Mouse (Mus musculus) embryonic stem cell, embryonic (primary cell): ENCODE data around the gene Klf16.

Experiments
- CTCF ChIA-PET, 4 experiments: fragments of 300-600 bp in 2 of 4; fragments of 350-600 bp in 2 of 4; sonication (Branson Sonifier 250); formaldehyde crosslinking; loops; one replicate each; lab custom pipeline; 2022; ENCODE audit warnings: inconsistent platforms in 2 of 4; lab: Charles Lee
- POLR2A ChIA-PET, 4 experiments: fragments of 300-600 bp in 2 of 4; fragments of 350-600 bp in 2 of 4; sonication (Branson Sonifier 250); formaldehyde crosslinking; loops; one replicate each; lab custom pipeline; 2022; ENCODE audit warnings: antibody characterized with exemption in 4 of 4, inconsistent platforms in 1 of 4; lab: Charles Lee

Gene Klf16

DNA sequence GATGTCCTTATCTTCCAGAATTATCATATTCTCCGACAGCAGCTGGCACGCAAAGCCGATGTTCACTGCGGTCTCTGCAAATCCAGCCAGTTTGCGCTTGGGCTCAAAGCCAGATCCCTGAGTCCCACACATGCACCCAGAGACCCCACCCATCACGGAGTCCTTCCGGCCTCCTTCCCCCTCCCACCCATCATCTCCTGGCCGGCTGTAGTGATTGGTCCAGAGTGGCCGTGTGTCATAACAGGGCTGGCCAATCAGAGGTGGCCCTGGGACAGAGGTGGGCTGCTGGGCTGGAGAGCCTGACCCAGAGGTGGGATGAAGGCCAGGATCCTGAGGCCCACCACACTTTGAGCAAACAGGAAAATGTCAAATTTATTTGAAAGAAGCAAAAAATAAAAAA lies 50.9 kb downstream of the Klf16 start:
- CTCF ChIA-PET = interaction anchor here in 1 of 4 experiments (4.4 kb wide), 1 partner anchor 12 kb away, joined by 26 read pairs; the partner anchor contains the start of gene Atp8b3
- POLR2A ChIA-PET = interaction anchor here in 2 of 4 experiments (0.6 to 0.9 kb wide), 2 partner anchors 34 to 49 kb away, joined by 3 read pairs; no protein-coding TSS in a partner anchor

DNA sequence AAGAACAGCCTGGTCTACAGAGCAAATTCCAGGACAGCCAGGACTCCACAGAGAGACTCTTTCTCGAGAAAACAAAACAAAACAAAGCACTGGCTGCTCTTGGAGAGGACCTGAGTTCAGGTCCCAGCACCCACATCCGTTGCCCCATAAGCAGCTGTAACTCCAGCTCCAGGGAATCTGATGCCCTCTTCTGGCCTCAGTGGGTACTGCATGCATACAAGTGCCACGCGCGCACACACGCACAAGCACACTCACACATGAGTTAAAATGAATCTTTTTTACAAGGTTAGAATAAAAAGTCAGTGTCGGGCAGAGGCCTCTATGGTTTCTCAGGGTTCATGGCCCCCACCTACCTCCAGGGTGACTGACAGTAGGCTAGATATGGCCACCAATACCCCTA lies 53.8 kb downstream of the Klf16 start:
- CTCF ChIA-PET = interaction anchor here (0.5 to 4.4 kb wide), 56 partner anchors 8 to 390 kb away, joined by 3 to 26 read pairs (median 4); partner anchors contain the start of genes Atp8b3 (in 3 of the 4), Mbd3 (in 2 of the 4), Rexo1 (in 2 of the 4) and Izumo4 (in 1 of the 4)
- POLR2A ChIA-PET = interaction anchor here in 3 of 4 experiments (0.6 to 3.8 kb wide), 16 partner anchors 16 to 355 kb away, joined by 3 to 12 read pairs (median 3); partner anchors contain the start of genes Atp8b3 (in 2 of the 3), Rexo1 (in 2 of the 3), Mbd3 (in 1 of the 3) and Mknk2 (in 1 of the 3)

- CTCF ChIA-PET = interaction anchor here (0.5 to 4.1 kb wide), 100 partner anchors 9 to 848 kb away, joined by 3 to 38 read pairs (median 4); partner anchors contain the start of genes Atp8b3 (in 2 of the 4), Rexo1 (in 2 of the 4), Adamtsl5 (in 1 of the 4) and Ap3d1 (in 1 of the 4)
- POLR2A ChIA-PET = interaction anchor here (0.6 to 2.3 kb wide), 15 partner anchors 8 to 165 kb away, joined by 3 to 13 read pairs (median 3); partner anchors contain the start of gene Mknk2 (in 1 of the 4)
Observed at GRCm38 (mm10) chr10:80519287-80519686, 57.8 kb downstream of the Klf16 start.
